Mouse (Mus musculus): ENCODE results near the gene Sardh. TPM values are rescaled to one million over a fixed set of nuclear protein-coding genes. Genes with fewer than 3 reads are reported as not detected.

Sardh gene
- polyA plus RNA-seq (2015; fragmentation: Nextera tagmentation; extraction: Ambion mirVana), result 4.8 and 6.6 TPM in 2 replicates

DNA sequence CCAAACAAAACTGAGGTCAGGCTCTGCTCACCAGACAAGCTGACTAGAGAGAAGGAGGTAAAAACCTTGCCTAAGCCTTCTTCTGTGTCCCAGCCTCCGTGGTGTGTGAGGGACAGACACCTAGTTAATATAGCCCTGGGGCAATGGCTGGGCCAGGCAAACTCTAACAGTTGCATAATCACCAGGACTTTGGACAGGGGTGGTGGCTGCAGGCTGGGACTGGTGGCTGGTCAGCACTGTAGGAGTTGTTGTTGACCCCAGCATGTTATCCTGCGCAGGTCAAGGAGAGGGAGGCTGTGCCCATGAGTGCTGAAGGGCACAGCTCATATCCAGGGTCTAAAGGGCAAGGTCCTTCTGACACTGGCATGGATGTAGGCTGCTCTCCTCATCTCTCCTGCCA is at the start of gene Sardh:
Gene Sardh, minus strand, starts transcription at position 127 of the 400 bp plus-strand sequence.
- Histone ChIP-seq H3K27me3 (no peaks in the 10 kb centered on the region), H3K4me2 (no peak within 1 kb of the TSS), H3K9me3 (no peaks in the 10 kb centered on the region), H3K36me3 (no peaks in the 10 kb centered on the region), H3K9ac (no peak within 1 kb of the TSS), H3K4me1 (replicated peaks) (peaks cover 13% of the 10 kb centered on the region; the same call in 1 of the 2 replicates), H3K4me3 (no peak within 1 kb of the TSS), H3K27ac (0 out of 2 replicates have a peak within 1 kb of the TSS, but pooled peaks have one; percentile 12)
- ATAC-seq (ENCODE audit: low FRiP score), result no peak
- 83% methylated on average over 2 of the region's 2 CpGs for WGBS

DNA sequence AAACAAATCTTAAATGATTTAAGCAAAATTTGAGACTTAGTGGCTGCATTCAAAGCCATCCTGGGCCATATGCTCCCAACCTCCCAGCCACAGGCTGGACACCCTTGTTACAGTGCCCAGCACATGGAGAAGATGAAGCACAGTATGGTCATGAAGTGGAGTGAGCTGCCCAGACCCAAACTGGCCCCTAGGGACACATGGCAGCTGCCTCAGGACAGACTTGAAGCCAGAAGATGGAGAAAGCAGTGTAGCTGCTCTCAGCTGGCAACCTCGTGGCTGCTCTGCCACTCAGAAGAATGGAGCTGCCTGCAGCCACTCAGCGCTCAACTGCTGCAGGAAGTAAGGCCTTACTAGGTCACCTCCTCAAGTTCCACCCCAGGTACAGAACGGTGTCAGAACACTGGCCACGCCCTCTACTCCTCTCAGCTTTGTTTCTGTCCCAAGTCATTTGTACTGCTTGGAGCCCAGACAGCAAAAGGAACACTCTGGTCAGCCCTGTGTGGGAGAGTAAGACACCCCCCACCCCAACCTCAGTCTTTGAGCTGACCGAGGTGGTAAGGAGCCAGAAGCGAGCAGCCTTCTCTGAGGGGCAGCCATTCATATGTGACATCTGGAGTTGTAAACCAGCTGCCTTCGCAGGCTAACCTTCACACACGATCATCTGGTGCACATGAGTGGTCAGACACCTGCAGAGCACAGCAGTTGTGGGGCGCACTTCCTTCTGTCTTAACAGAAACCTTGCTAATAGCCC is 48.7 kb upstream of the Sardh start:
- no peak overlapping the region for H3K4me3 ChIP-seq
- peak overlapping the region; percentile 32; the same call in 1 of the 2 replicates for H3K27ac ChIP-seq
- H3K4me2 ChIP-seq, result no peak overlapping the region
- WGBS, result 73% methylated on average over 9 of the region's 9 CpGs
- H3K36me3 ChIP-seq, result peaks cover 37% of the 10 kb centered on the region
- H3K9ac ChIP-seq, result no peak overlapping the region
- H3K27me3 ChIP-seq, result no peaks in the 10 kb centered on the region
- no peaks in the 10 kb centered on the region for H3K9me3 ChIP-seq
- ATAC-seq (ENCODE audit: low FRiP score), result no peak
- peaks cover 35% of the 10 kb centered on the region for H3K4me1 ChIP-seq (replicated peaks)

DNA sequence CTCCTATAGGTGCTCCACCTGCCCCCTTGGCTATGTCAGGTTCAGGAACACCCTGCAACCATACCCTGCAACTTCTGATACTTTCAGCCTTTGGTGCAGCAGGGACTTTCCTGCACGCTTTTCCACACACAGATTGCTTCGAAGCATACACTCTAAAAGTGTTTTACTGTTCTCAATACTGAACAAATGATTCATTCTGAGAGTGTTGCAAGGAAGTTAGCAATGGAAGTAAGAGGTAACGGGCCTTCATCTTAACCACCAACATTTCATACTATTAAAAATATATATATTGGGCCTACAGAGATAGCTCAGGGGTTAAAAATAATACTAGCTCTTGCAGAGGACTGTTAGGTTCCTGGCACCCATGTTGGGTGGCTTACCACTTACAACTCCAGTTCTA is 46.6 kb upstream of the Sardh start:
- H3K4me2 ChIP-seq, result no peak overlapping the region
- no peak overlapping the region for H3K4me3 ChIP-seq
- peaks cover 15% of the 10 kb centered on the region for H3K4me1 ChIP-seq (replicated peaks)
- no peak for ATAC-seq (ENCODE audit: low FRiP score)
- H3K9me3 ChIP-seq, result no peaks in the 10 kb centered on the region
- no peak overlapping the region for H3K27ac ChIP-seq
- WGBS, result 95% methylated on average over 3 of the region's 3 CpGs
- H3K9ac ChIP-seq, result no peak overlapping the region
- H3K27me3 ChIP-seq, result no peaks in the 10 kb centered on the region
- peaks cover 54% of the 10 kb centered on the region for H3K36me3 ChIP-seq

DNA sequence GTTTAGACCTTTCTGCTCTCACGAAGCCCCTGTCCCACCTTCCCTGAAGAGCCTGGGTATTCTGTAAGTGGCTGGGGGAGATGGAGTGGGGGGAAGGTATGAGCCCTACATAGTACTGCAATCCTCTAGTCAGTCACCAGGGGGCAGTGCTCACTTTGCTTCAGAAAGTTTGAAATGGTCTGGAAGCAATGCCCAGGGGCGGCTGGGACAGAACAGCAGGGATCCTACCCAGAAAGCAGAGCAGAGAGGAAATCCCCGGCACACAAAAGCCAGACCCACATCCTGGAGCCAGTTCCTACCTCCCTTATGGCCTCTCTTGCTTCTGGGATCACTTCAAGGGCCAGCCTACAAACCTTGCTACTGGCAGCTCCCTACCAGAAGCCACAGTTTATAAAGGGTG is 40.9 kb upstream of the Sardh start:
- Histone ChIP-seq H3K4me2 (no peak overlapping the region), H3K4me3 (no peak overlapping the region), H3K27me3 (no peaks in the 10 kb centered on the region), H3K27ac (peak overlapping the region; percentile 81), H3K9ac (peak overlapping the region; percentile 39; the same call in 1 of the 2 replicates), H3K4me1 (replicated peaks) (peaks cover 8% of the 10 kb centered on the region), H3K9me3 (no peaks in the 10 kb centered on the region), H3K36me3 (peaks cover 66% of the 10 kb centered on the region)
- ATAC-seq (ENCODE audit: low FRiP score), result peak; percentile 59
- WGBS, result 19% methylated on average over 3 of the region's 3 CpGs

DNA sequence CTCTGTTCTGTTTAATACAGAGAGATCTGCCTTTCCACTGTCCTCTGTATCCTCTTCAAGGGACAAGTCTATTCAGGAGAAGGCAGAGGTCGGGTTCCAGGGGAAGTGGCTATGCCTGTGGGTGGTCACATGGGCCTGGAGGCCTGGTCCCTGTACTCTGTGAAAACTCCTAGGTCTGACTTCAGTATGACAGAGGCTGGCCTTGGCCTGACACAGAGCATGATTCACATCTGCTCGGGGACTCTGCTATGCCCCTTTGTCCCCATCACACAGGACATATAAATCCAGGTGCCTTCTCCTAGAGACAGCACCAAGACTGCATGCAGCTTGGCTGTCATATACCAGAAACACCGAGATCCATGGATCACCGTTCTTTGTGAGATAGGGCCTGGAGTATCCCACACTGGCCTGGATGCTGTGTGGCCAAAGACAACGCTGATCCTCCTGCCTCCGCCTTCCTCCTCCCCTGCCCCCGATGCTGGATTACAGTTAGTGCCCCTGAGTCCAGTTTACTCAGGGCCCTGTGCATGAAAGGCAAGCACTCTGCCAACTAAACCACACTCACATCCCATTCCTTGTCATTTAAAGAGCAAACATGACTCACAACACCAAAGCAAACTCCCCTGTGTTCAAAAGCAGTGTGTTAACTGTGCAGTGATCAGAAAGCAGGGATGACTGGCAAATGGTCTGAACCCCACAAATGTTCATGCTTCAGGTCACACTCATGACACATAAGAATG is 39.0 kb upstream of the Sardh start:
- 80% methylated on average over 7 of the region's 7 CpGs for WGBS
- H3K4me1 ChIP-seq (replicated peaks), result peaks cover 8% of the 10 kb centered on the region
- H3K4me2 ChIP-seq, result no peak overlapping the region
- H3K4me3 ChIP-seq, result no peak overlapping the region
- H3K9me3 ChIP-seq, result no peaks in the 10 kb centered on the region
- ATAC-seq (ENCODE audit: low FRiP score), result no peak
- no peak overlapping the region for H3K9ac ChIP-seq
- H3K36me3 ChIP-seq, result peaks cover 71% of the 10 kb centered on the region
- H3K27ac ChIP-seq, result no peak overlapping the region
- no peaks in the 10 kb centered on the region for H3K27me3 ChIP-seq

DNA sequence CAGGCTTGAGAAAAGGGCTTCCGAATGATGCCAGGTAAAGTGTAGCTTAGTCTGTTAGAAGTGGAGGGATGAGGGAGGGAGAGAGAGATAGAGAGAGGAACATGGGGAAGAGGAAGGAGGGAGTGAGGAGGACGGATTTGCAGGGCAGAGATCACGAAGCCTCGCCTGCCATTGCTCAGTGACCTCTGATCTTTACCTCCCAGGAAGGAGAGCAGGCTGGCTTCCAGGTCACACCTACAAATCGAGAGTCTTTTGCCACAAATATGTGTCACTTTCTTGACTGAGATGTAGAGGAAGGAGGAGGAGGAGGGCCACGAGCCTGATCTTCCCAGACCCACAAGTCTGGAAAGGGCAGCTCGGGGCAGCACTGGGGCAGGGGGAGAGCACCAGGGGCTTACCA is 36.3 kb upstream of the Sardh start:
- Histone ChIP-seq H3K4me3 (no peak overlapping the region), H3K9ac (no peak overlapping the region), H3K9me3 (no peaks in the 10 kb centered on the region), H3K4me2 (no peak overlapping the region), H3K4me1 (replicated peaks) (peaks cover 4% of the 10 kb centered on the region), H3K36me3 (peaks cover 60% of the 10 kb centered on the region), H3K27me3 (no peaks in the 10 kb centered on the region), H3K27ac (no peak overlapping the region)
- no peak for ATAC-seq (ENCODE audit: low FRiP score)
- 74% methylated on average over 7 of the region's 7 CpGs for WGBS

DNA sequence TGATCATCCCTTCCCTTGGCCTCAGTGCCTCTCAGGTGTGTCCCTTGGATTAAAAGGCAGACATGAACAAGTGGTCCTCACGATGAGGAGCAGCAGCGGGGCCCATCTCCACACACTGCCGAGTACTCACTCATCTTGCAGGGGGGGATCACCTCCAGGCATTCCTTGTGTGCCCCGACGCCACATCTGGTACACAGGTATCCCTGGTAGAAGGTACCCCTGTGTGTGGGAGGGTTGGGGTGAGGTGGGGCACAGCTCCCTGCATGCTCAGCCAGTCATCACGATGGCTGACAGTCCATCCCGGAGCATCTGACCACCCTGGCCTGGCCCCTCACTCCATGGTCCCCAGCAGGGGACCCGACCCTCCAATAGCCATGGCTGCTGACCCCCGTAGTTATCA is 33.6 kb upstream of the Sardh start:
- peaks cover 66% of the 10 kb centered on the region for H3K36me3 ChIP-seq
- H3K4me2 ChIP-seq, result no peak overlapping the region
- H3K27me3 ChIP-seq, result no peaks in the 10 kb centered on the region
- no peaks in the 10 kb centered on the region for H3K9me3 ChIP-seq
- WGBS, result 93% methylated on average over 9 of the region's 9 CpGs
- H3K9ac ChIP-seq, result no peak overlapping the region
- no peaks in the 10 kb centered on the region for H3K4me1 ChIP-seq (replicated peaks)
- no peak overlapping the region for H3K4me3 ChIP-seq
- no peak overlapping the region for H3K27ac ChIP-seq
- no peak for ATAC-seq (ENCODE audit: low FRiP score)

DNA sequence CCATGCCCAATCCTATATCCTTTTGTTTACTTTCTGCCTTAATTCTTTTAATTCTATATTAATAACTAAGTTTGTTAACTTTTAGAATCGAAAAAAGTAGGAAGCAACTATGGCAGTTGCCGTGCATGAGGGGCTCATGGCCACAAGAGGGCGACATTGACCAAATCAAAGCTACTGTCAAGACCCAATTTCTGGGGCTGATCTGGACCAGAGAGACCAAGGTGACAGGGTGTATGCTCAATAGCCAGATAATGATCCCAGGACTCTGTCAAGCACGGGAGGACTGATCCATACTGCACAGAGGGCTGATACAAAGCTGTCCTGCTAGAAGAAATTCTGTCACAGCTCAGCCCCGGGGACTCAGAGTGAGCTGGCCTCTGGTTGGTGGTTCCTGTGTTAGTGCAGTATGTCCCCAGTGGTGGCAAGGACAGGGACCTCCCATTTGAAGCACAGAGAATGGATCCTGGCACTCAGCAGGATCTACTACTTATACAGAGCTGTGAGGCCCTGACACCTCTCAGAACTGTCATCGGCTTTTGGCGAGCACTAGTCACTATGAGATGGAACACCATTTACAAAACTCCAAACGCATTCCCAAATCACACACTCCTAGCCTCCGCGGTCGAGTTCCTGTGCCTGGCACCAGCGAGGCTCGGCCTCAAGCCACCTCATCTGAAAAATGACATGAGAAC is 32.9 kb upstream of the Sardh start:
- H3K4me1 ChIP-seq (replicated peaks), result no peaks in the 10 kb centered on the region
- H3K36me3 ChIP-seq, result peaks cover 69% of the 10 kb centered on the region
- H3K27me3 ChIP-seq, result no peaks in the 10 kb centered on the region
- ATAC-seq (ENCODE audit: low FRiP score), result 0 out of 2 replicates have a peak, but pooled peaks have one; percentile 55
- no peak overlapping the region for H3K4me2 ChIP-seq
- H3K9me3 ChIP-seq, result no peaks in the 10 kb centered on the region
- H3K27ac ChIP-seq, result no peak overlapping the region
- no peak overlapping the region for H3K9ac ChIP-seq
- no peak overlapping the region for H3K4me3 ChIP-seq
- WGBS, result 73% methylated on average over 13 of the region's 13 CpGs

DNA sequence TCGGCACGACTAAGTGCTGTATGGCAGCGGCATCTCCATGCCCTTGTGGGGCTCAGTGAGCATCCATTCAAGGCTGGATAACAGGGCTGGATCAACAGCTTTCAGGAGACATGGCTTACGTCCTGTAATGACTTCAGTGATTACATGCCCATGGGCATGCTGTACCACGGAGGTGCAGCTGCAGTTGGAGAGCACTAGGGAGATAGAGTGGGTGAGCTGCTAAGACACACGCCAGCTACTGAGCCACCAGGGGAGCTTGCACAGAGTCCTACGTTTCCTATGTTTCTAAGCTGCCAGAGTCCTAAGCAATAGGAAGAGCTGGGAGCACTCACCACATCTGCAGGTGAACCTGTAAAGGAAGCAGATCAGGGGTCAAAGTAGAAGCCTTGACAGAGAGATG is 30.7 kb upstream of the Sardh start:
- Histone ChIP-seq H3K36me3 (peaks cover 79% of the 10 kb centered on the region), H3K4me2 (no peak overlapping the region), H3K27ac (no peak overlapping the region), H3K9me3 (no peaks in the 10 kb centered on the region; the same call in 1 of the 2 replicates), H3K4me1 (replicated peaks) (no peaks in the 10 kb centered on the region), H3K4me3 (no peak overlapping the region), H3K9ac (no peak overlapping the region), H3K27me3 (no peaks in the 10 kb centered on the region)
- WGBS, result 97% methylated on average over 7 of the region's 7 CpGs
- no peak for ATAC-seq (ENCODE audit: low FRiP score)

DNA sequence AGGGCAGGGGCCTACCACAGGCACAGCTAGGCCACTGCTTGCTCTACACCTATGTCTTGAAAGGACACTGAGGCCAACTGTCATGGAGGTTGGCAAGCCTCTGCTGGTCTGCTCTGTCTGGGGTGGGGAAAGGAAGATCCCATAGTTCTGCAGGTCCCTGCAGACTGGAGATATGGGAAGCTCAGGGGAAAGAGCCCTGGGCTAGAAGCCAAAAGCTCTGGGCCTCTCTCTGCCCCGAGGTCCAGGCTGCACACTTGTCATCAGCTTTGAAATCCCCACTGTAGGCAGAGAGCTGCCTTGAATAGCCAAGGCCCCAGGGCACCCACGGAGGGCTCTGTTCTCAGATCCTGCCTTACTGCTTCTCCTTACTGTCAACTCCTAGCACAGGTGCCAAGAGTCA is 20.2 kb upstream of the Sardh start:
- H3K27me3 ChIP-seq, result no peaks in the 10 kb centered on the region
- H3K27ac ChIP-seq, result no peak overlapping the region
- no peak overlapping the region for H3K4me2 ChIP-seq
- H3K9me3 ChIP-seq, result no peaks in the 10 kb centered on the region
- no peak overlapping the region for H3K9ac ChIP-seq
- no peak overlapping the region for H3K4me3 ChIP-seq
- no peak for ATAC-seq (ENCODE audit: low FRiP score)
- H3K4me1 ChIP-seq (replicated peaks), result no peaks in the 10 kb centered on the region
- H3K36me3 ChIP-seq, result peaks cover 93% of the 10 kb centered on the region
- 68% methylated on average over 2 of the region's 2 CpGs for WGBS

DNA sequence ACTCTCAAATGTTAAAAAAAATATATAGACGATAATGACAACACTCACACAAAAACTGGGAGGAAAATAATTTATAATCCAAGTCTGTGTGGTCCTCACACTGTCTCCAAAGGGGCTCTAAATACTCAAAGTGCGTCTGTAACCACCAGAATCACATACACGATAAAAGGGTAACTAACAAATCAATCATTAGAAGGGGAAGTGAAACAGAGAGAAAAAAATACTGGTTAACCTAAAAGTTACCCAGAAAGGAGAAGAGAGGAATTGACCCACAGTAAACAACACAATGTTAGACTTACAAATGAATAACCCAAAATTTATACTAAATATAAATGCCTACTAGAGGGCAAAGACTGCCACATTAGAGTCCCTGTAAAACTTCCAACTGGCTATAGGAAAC is 17.7 kb upstream of the Sardh start:
- H3K4me3 ChIP-seq, result no peak overlapping the region
- no peak for ATAC-seq (ENCODE audit: low FRiP score)
- no peaks in the 10 kb centered on the region for H3K4me1 ChIP-seq (replicated peaks)
- H3K4me2 ChIP-seq, result no peak overlapping the region
- H3K27ac ChIP-seq, result no peak overlapping the region
- 87% methylated on average over 3 of the region's 3 CpGs for WGBS
- peaks cover 93% of the 10 kb centered on the region for H3K36me3 ChIP-seq
- H3K9ac ChIP-seq, result no peak overlapping the region
- no peaks in the 10 kb centered on the region for H3K27me3 ChIP-seq
- no peaks in the 10 kb centered on the region for H3K9me3 ChIP-seq

DNA sequence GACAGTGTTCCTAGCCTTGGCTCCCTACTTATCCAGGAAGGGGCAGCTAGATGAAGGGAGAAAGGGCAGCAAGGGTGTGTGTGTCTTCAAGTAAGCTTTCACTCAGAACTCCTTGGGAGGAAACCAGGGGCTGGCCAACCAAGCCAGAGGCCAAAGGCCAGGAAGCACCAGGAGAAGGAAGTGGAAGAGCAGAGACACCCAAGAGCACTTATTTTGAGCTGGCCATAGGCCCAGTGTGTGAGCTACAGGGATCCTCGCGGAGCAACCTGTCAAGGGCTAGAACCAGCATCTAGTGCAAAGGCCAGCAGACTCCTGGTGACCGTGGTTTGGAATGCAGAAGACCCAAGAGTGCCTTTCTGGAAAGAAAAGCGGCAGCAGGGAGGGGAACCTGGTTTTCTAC is 14.8 kb upstream of the Sardh start:
- Histone ChIP-seq H3K4me2 (no peak overlapping the region), H3K27me3 (no peaks in the 10 kb centered on the region), H3K27ac (no peak overlapping the region), H3K9me3 (0 out of 2 replicates have a peak, but pooled peaks cover 5% of the 10 kb centered on the region), H3K4me3 (no peak overlapping the region), H3K9ac (no peak overlapping the region), H3K4me1 (replicated peaks) (no peaks in the 10 kb centered on the region), H3K36me3 (peaks cover 67% of the 10 kb centered on the region)
- no peak for ATAC-seq (ENCODE audit: low FRiP score)
- WGBS, result 87% methylated on average over 4 of the region's 4 CpGs
